Mouse (Mus musculus) liver, embryonic 16.5 days (tissue): Measurements from ENCODE around the gene Gm20696. TPM values are rescaled to one million over a fixed set of nuclear protein-coding genes. Genes with fewer than 3 reads are reported as not detected.
A peak's percentile ranks its signal among the peaks of the same experiment; 100 is the strongest.

ENCODE experiments used
- ATAC-seq: fragments of 200-750 bp; cut with Nextera tagmentation; 2 replicates; pipeline ENCODE4 v1.8.0; 2017; ENCODE audit warnings: low read depth, mild to moderate bottlenecking, moderate number of reproducible peaks, moderate library complexity
- H3K27ac ChIP-seq: fragments of 300-500 bp; sonication (generic); 2 replicates; pipeline ENCODE4 v1.5.1; 2014; ENCODE audit warnings: mild to moderate bottlenecking, low read length
- H3K27me3 ChIP-seq: fragments of 300-500 bp; sonication (generic); 2 replicates; pipeline ENCODE4 v1.6.1; 2014; ENCODE audit warnings: low read depth, low read length, mixed read lengths; ENCODE audit not compliant: control insufficient read depth, insufficient read depth
- H3K36me3 ChIP-seq: fragments of 300-500 bp; sonication (generic); 2 replicates; pipeline ENCODE4 v1.6.1; 2014; ENCODE audit warnings: mild to moderate bottlenecking; ENCODE audit not compliant: control insufficient read depth, insufficient read depth
- H3K4me1 ChIP-seq: fragments of 300-500 bp; sonication (generic); 2 replicates; pipeline ENCODE4 v1.6.1; 2014; ENCODE audit warnings: low read depth, low read length, mixed read lengths; ENCODE audit not compliant: control insufficient read depth
- H3K4me2 ChIP-seq: fragments of 300-500 bp; sonication (generic); 2 replicates; pipeline ENCODE4 v1.6.1; 2014; ENCODE audit warnings: low read depth, low read length, mixed read lengths
- H3K4me3 ChIP-seq: fragments of 300-500 bp; sonication (generic); 2 replicates; pipeline ENCODE4 v1.5.1; 2014; ENCODE audit warnings: low read depth, mild to moderate bottlenecking, low read length
- H3K9ac ChIP-seq: fragments of 300-500 bp; sonication (generic); 2 replicates; pipeline ENCODE4 v1.6.1; 2014; ENCODE audit warnings: low read depth, low read length
- H3K9me3 ChIP-seq: fragments of 300-500 bp; sonication (generic); replicated peaks from 2 replicates; pipeline ENCODE4 v1.6.1; 2016; ENCODE audit warnings: low read length; ENCODE audit not compliant: control insufficient read depth
- WGBS: fragments of 180-500 bp; shearing (Covaris S2); extraction: QIAGEN DNeasy Blood & Tissue Kit; methylation state at CpG from one replicate; pipeline ENCODE4 v1.1.7; 2014; ENCODE audit not compliant: insufficient replicate concordance; 5-methylcytosine and 5-hydroxymethylcytosine counted together
- polyA plus RNA-seq: library from polyadenylated mRNA; unstranded; fragments of >200 nt; fragmentation: Nextera tagmentation; extraction: Ambion mirVana; gene quantifications from 2 replicates; pipeline ENCODE4 v1.2.1, GENCODE M21; 2015

Gene Gm20696
- polyA plus RNA-seq, 1 experiment from 2014 or later: 0.35 TPM

GRCm38 (mm10) chr6:99276297-99276653 is 390.3 kb downstream of the Gm20696 start:
- H3K4me2 ChIP-seq: no peak overlapping the region
- H3K4me1 ChIP-seq: peaks cover 11% of the 10 kb centered on the region; the same call in 1 of the 2 replicates
- no peaks in the 10 kb centered on the region for H3K36me3 ChIP-seq
- no peak for ATAC-seq
- H3K4me3 ChIP-seq: no peak overlapping the region
- H3K9ac ChIP-seq: no peak overlapping the region
- no peaks in the 10 kb centered on the region for H3K9me3 ChIP-seq
- no peaks in the 10 kb centered on the region for H3K27me3 ChIP-seq
- H3K27ac ChIP-seq: no peak overlapping the region
- WGBS: 59% methylated on average over 7 of the region's 7 CpGs

- H3K9me3 ChIP-seq: no peaks in the 10 kb centered on the region
- no peaks in the 10 kb centered on the region for H3K36me3 ChIP-seq
- no peak overlapping the region for H3K27ac ChIP-seq
- 0 out of 2 replicates have a peak overlapping the region, but pooled peaks have one; percentile 14 for H3K4me3 ChIP-seq
- no peaks in the 10 kb centered on the region for H3K27me3 ChIP-seq
- 43% methylated on average over 21 of the region's 21 CpGs for WGBS
- H3K9ac ChIP-seq: no peak overlapping the region
- H3K4me2 ChIP-seq: peak overlapping the region; percentile 17; the same call in 1 of the 2 replicates
- ATAC-seq: no peak
- peaks cover 11% of the 10 kb centered on the region; the same call in 1 of the 2 replicates for H3K4me1 ChIP-seq
Observed at GRCm38 (mm10) chr6:99275381-99276296, 391.0 kb downstream of the Gm20696 start.

GRCm38 (mm10) chr6:99274667-99275066 is 391.9 kb downstream of the Gm20696 start:
- Histone ChIP-seq H3K9ac (no peak overlapping the region), H3K9me3 (no peaks in the 10 kb centered on the region), H3K27ac (no peak overlapping the region), H3K4me3 (no peak overlapping the region), H3K27me3 (no peaks in the 10 kb centered on the region), H3K4me2 (no peak overlapping the region), H3K36me3 (no peaks in the 10 kb centered on the region), H3K4me1 (peaks cover 11% of the 10 kb centered on the region; the same call in 1 of the 2 replicates)
- no peak for ATAC-seq
- WGBS: 60% methylated on average over 5 of the region's 5 CpGs

- ATAC-seq: no peak
- no peaks in the 10 kb centered on the region for H3K9me3 ChIP-seq
- no peaks in the 10 kb centered on the region for H3K36me3 ChIP-seq
- H3K4me2 ChIP-seq: no peak overlapping the region
- H3K27me3 ChIP-seq: no peaks in the 10 kb centered on the region
- WGBS: 60% methylated on average over 6 of the region's 6 CpGs
- H3K27ac ChIP-seq: no peak overlapping the region
- H3K4me1 ChIP-seq: peaks cover 11% of the 10 kb centered on the region; the same call in 1 of the 2 replicates
- H3K9ac ChIP-seq: no peak overlapping the region
- H3K4me3 ChIP-seq: no peak overlapping the region
Observed at GRCm38 (mm10) chr6:99274222-99274621, 392.4 kb downstream of the Gm20696 start.

- Histone ChIP-seq H3K9me3 (no peaks in the 10 kb centered on the region), H3K27ac (no peak overlapping the region), H3K4me1 (peaks cover 11% of the 10 kb centered on the region; the same call in 1 of the 2 replicates), H3K27me3 (no peaks in the 10 kb centered on the region), H3K4me2 (no peak overlapping the region), H3K36me3 (no peaks in the 10 kb centered on the region), H3K9ac (no peak overlapping the region), H3K4me3 (no peak overlapping the region)
- WGBS: 73% methylated on average over 5 of the region's 5 CpGs
- ATAC-seq: no peak
Observed at GRCm38 (mm10) chr6:99273177-99273576, 393.4 kb downstream of the Gm20696 start.

GRCm38 (mm10) chr6:99272174-99272573 is 394.4 kb downstream of the Gm20696 start:
- no peaks in the 10 kb centered on the region for H3K36me3 ChIP-seq
- H3K27ac ChIP-seq: no peak overlapping the region
- no peak overlapping the region for H3K4me2 ChIP-seq
- no peak overlapping the region for H3K9ac ChIP-seq
- no peaks in the 10 kb centered on the region for H3K9me3 ChIP-seq
- WGBS: 51% methylated on average over 3 of the region's 3 CpGs
- H3K4me1 ChIP-seq: peaks cover 11% of the 10 kb centered on the region; the same call in 1 of the 2 replicates
- H3K4me3 ChIP-seq: no peak overlapping the region
- 0 out of 2 replicates have a peak, but pooled peaks have one; percentile 7 for ATAC-seq
- H3K27me3 ChIP-seq: no peaks in the 10 kb centered on the region

- Histone ChIP-seq H3K9ac (no peak overlapping the region), H3K27me3 (no peaks in the 10 kb centered on the region), H3K27ac (no peak overlapping the region), H3K4me1 (peaks cover 11% of the 10 kb centered on the region; the same call in 1 of the 2 replicates), H3K4me2 (no peak overlapping the region), H3K36me3 (no peaks in the 10 kb centered on the region), H3K9me3 (no peaks in the 10 kb centered on the region), H3K4me3 (no peak overlapping the region)
- 64% methylated on average over 7 of the region's 7 CpGs for WGBS
- ATAC-seq: no peak
Observed at GRCm38 (mm10) chr6:99271741-99272140, 394.9 kb downstream of the Gm20696 start.

- Histone ChIP-seq H3K27ac (no peak overlapping the region), H3K36me3 (no peaks in the 10 kb centered on the region), H3K4me3 (no peak overlapping the region), H3K9me3 (no peaks in the 10 kb centered on the region), H3K27me3 (no peaks in the 10 kb centered on the region), H3K4me1 (peaks cover 13% of the 10 kb centered on the region; the same call in 1 of the 2 replicates), H3K4me2 (no peak overlapping the region), H3K9ac (no peak overlapping the region)
- ATAC-seq: no peak
- WGBS: 42% methylated on average over 6 of the region's 6 CpGs
Observed at GRCm38 (mm10) chr6:99269921-99270320, 396.7 kb downstream of the Gm20696 start.
